Mouse (Mus musculus) left cerebral cortex, adult 9 months (tissue): ENCODE results near the gene Rfpl4.
"Not testable (repeated sequence)": the region's sequence is repeated elsewhere in the genome, so short reads cannot be mapped to it uniquely, and the experiment has no call there.

Experiments used
- DNase-seq, 2 experiments: peaks; one replicate each; pipeline ENCODE4 v3.0.0; 2022; ENCODE audit warnings: low spot score in 2 of 2

Gene Rfpl4

DNA sequence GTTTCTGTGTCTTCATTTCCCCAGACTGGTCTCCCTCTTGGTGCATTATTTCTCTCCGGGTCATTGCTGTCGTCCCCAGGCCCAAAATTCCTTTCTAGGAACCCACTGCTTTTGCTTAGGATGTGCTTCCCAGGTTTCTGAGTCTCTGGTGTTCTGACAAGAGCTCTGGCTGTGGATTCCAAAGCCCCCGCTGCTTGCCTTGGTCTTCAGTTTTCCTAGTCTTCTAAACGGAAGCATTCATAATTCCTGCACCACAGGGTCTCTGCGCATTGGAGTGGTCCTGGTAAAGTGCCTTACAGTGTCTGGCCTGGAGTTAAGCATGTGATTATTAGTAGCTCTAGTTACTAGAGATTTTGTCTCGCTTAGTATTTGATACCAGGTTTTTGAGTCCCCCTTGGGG is 35.9 kb downstream of the Rfpl4 start:
- no peak for DNase-seq

DNA sequence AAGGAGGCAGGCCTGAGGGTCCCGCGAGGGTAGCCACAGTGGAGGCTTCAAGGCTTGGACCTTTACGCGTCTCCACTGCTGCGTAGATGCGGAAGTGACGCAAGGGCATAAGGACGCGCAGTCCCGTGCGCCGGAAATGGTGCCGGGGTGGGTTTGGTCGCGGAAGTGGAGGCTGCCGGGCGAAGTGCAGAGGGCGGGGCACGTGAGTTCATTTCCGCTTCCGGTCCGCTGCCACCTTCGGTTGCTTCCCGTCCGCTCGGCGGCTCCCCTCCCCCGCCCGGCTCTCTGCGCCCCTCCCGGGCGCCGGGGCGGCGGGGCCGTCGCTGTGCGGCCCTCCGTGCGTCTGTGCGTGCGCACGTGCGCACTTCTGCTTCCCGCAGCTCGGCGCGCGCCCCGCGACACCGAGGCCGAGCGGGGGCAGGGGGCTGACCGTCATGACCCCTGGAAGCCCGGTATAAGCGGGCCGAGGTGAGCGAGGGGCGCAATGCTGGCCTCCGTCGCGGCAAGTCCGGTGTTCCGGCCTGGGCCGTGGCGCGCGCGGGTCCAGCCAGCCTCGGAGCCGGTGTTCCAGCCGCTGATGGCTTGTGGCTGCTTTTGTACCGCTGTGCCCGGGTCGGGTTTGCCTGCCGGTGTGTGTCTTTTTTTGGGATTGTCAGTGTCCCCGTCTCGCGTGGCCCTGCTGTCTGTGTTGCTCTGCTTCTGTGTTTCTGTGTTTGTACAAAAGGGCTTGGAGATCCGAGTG is 36.6 kb downstream of the Rfpl4 start, which contains the start of gene Epn1:
TSS of gene Epn1 (plus strand) at position 226 of the 742 bp plus-strand sequence.
- DNase-seq: peak; percentile 88 to 97

DNA sequence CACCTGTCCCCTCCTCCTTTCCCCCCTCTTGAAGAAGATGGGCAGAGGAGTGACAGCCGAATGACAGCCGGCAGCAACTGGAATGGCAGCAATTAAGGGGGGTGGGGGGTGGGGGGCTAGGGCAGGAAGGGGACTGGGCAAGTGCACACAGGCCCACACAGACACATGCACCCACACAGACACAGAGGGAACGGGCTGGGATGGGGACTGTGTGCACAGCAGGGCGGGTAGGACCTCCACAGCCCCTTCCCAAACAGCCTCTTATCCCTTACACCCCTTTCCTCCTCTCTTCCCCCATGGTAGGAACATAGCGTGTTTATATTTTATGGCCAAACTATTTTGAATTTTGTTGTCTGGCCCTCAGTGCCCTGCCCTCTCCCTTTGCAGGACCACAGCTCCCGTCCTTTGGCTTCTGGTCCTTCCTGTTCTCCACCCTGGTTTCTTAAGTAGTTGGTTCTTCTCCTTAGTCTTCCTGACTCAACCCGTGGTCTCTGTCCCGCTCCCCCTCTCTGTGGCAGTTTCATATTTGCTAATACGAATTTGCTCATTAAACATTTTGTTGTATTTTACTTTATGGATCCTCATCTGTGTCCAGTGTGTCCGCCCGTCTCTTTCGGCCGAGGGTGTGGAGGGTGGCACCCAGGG is 37.3 kb downstream of the Rfpl4 start:
- not testable (repeated sequence) for DNase-seq

DNA sequence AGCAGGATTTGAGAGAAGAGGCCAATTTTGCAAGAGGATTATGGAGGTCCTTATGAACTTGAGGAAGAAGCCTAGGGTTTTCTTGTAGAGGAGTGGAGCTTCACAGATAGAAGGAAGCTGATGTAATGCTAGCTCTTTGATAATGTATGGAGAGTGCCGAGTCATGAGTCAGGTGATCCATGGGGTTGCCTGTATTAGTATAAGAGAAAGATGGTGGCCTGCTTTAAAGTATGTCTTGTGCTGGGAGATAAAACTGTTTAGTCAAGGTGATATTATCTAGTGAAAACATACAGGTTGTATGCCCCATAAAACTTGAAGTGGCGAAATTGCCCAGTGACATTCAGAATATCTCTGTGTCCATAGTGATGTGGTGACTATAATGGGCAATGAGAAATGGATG is 39.8 kb downstream of the Rfpl4 start:
- no peak for DNase-seq

DNA sequence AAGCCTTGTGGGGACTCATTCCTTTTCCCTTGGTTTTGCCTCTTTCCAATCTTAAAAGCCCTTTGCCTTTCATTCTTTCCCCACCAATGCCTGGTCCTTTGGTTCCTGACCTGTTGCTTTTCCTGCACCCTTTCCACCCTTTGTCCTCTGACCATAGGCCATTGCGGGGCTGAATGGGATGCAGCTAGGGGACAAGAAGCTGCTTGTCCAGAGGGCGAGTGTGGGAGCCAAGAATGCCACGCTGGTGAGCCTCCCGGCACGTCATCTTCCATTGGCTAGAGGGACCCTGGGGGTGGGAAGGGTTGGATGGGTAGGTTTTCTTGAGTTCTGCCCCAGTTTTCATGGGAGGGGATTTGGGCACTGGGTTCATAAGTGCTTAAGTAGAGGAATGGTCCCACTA is 41.8 kb downstream of the Rfpl4 start:
- no peak for DNase-seq

DNA sequence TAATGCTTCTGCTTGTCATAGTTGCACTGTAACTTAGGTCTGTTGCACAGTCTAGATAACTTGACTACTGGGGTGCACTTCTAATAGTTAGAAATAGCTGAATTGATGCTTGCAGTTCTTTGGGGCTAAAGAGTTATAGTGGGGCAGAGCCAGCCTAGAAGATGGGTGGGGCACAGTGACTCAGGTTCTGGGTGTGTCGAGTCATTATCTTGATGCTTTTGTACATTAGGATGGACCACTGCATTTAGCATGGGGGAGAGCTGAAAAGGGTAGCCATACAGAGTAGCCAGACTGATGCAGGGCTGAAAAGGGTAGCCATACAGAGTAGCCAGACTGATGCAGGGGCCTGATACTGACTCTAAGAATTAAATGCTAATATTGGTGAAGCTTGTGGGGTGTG is 43.2 kb downstream of the Rfpl4 start:
- DNase-seq: no peak

DNA sequence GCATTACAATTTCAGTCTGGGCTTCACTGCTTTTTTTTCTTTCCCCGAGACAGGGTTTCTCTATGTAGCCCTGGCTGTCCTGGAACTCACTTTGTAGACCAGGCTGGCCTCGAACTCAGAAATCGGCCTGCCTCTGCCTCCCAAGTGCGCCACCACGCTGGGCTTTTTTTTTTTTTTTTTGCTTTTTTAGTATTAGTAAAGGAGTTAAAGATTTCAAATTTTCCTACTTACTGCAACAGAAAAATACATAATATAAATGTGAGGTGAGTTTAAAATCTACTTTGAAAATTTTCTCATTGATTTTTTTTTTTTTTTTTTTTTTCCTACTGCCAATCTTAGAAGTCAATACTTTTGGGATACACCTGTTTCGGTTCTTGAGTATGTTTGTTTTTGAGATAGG is 51.9 kb downstream of the Rfpl4 start:
- DNase-seq: no peak

DNA sequence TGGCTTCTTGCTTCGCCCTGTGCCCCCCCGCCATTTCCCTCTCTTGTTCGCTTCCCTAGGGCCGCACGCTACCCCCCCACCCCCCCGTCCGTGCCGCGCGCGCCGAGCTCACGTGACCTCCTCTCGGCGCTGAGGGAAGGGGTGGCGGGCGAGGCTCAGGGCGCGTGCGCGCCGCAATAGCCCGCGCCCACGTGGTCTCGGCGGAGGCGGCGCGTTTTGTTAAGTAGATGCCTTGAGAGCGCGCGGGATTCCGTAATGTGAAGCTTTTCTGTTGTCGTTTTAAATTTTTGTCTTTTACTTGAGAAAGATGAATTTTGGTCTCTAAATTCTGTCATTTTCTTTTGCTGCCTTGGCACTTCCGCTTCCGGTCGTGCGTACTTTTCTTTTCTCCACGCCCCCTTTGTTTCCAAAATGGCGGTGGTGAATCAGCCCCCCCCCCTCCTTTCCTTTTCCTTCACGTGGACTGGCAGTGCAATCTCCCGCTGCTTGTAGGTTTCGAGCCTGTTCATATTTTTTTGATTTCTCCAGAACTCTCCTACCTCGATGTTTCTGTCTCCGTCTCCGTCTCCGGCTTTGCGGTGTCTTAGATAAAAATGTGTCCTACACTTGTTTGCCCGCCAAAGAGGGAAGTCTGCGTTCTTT is 54.3 kb downstream of the Rfpl4 start:
- no peak for DNase-seq

DNA sequence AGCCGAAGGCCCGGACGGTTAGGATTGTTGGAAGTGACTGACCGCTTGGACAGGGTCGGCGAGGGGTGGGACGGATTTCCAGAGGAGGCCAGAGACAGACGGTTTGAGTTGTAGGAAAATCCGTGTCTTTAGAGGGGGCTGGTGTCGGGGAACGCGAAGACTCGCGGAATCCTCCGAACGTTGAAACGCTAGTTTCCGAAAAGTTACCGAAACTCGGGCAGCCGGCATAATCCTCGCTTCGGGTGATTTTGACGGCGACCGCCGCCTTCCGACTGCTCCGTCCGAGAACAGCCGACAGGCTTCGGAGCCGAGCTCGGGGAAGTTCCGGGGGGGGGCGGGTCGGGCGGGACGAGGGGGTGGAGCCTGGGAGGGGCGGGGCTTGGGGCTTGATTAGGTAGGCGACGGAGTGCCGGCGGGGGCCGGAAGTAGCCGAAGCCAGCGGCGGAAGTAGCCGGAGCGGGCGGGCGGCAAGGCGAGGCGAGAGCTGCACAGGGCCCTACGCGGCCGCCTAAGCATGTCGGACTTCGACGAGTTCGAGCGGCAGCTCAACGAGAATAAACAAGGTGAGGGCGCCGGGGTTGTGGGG is 54.9 kb downstream of the Rfpl4 start, which contains the start of gene U2af2:
TSS of gene U2af2 (plus strand) at position 370 of the 586 bp plus-strand sequence.
- DNase-seq: peak; percentile 82 to 87

DNA sequence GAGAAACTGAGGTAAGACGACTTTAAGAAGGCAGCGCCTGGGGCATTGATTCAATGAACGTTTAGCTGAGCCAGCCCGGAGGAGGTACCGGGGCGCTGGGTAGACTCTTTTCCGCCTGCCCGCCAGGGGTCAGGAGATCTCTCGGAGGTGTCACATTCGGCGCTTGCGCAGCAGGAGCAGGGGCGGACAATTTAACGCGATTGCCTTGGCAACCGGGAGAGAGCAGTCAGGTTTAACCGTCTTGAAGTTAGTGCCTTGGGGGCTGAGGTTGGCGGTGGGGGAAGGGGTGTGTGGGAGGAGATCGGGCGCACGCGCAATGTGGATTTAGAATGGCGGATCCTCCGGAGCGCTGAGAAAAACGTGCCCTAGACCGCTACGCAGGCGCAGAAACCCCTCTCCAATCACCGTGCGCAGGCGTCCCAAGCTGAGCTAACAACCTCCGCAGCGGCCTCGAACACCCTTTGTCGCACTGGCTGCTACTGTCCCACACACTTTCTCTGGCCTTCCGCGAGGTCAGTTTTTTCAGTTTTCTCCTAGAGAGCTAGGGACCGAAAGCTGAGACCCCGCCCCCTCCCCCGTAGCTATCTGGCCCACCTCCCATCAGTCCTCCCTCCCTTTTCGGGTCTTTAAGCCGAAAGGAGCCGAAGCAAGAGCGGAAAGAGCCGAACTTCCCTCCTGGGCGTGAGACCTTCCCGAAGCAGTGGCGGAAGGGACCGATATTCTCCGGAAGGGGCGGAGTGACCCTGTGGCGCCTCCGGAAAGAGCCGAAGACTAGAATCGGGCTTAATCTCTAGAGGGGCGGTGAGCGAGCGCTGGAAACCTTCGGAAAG is 55.6 kb downstream of the Rfpl4 start:
- DNase-seq: peak; percentile 96 to 99

DNA sequence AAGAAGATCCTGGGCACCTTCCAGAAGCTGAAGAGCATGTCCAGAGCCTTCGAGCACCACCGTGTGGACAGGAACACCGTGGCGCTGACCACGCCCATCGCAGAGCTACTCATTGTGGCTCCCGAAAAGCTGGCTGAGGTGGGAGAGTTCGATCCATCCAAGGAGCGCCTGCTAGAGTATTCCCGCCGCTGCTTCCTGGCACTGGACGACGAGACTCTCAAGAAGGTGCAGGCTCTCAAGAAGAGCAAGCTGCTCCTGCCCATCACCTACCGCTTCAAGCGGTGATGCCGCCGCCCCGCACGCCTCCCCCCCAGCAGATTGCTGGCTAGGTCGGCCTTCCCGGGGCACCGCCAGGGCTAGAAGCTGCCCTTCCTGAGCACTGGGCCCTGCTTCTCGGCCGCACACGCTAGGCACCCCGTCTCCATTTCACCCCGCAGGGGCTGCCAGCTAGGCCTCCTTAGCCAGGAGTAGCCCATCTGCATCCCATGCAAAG is 56.5 kb downstream of the Rfpl4 start:
- peak in 1 of 2 experiments; percentile 81 for DNase-seq
